Mouse (Mus musculus) midbrain, embryonic 11.5 days (tissue): ENCODE data around the gene Mcur1. TPM values are rescaled to one million over a fixed set of nuclear protein-coding genes. Genes with fewer than 3 reads are reported as not detected.
A peak's percentile ranks its signal among the peaks of the same experiment; 100 is the strongest.

ENCODE experiments used
- ATAC-seq: fragments of 200-750 bp; cut with Nextera tagmentation; 2 replicates; pipeline ENCODE4 v1.8.0; 2017; ENCODE audit warnings: moderate TSS enrichment, moderate library complexity; ENCODE audit not compliant: low FRiP score
- DNase-seq: peaks from one replicate; pipeline ENCODE4 v3.0.0; 2015; ENCODE audit warnings: low spot score; ENCODE audit errors: missing footprints
- H3K27ac ChIP-seq: fragments of 300-500 bp; sonication (generic); 2 replicates; pipeline ENCODE4 v1.5.1; 2014; ENCODE audit warnings: low read depth, low read length
- H3K27me3 ChIP-seq: fragments of 300-500 bp; sonication (generic); 2 replicates; pipeline ENCODE4 v1.6.1; 2014; ENCODE audit warnings: mild to moderate bottlenecking, low read length, moderate library complexity, mixed read lengths; ENCODE audit not compliant: control insufficient read depth, insufficient read depth
- H3K36me3 ChIP-seq: fragments of 300-500 bp; sonication (generic); 2 replicates; pipeline ENCODE4 v1.6.1; 2014; ENCODE audit warnings: mild to moderate bottlenecking, low read length, moderate library complexity, mixed read lengths; ENCODE audit not compliant: control insufficient read depth, insufficient read depth
- H3K4me1 ChIP-seq: fragments of 300-500 bp; sonication (generic); 2 replicates; pipeline ENCODE4 v1.6.1; 2014; ENCODE audit warnings: low read length; ENCODE audit not compliant: control insufficient read depth, insufficient read depth
- H3K4me2 ChIP-seq: fragments of 300-500 bp; sonication (generic); 2 replicates; pipeline ENCODE4 v1.6.1; 2014; ENCODE audit warnings: mild to moderate bottlenecking, moderate library complexity
- H3K4me3 ChIP-seq: fragments of 300-500 bp; sonication (generic); 2 replicates; pipeline ENCODE4 v1.5.1; 2014; ENCODE audit warnings: low read depth, low read length
- H3K9ac ChIP-seq: fragments of 300-500 bp; sonication (generic); 2 replicates; pipeline ENCODE4 v1.6.1; 2014; ENCODE audit warnings: low read length
- H3K9me3 ChIP-seq: fragments of 300-500 bp; sonication (generic); 2 replicates; pipeline ENCODE4 v1.6.1; 2016; ENCODE audit warnings: low read length; ENCODE audit not compliant: control insufficient read depth
- WGBS: fragments of 180-500 bp; shearing (Covaris S2); extraction: QIAGEN DNeasy Blood & Tissue Kit; methylation state at CpG from one replicate; pipeline ENCODE4 v1.1.7; 2014; 5-methylcytosine and 5-hydroxymethylcytosine counted together
- polyA plus RNA-seq: library from polyadenylated mRNA; unstranded; fragments of >200 nt; fragmentation: Nextera tagmentation; extraction: Ambion mirVana; gene quantifications from 2 replicates; pipeline ENCODE4 v1.2.1, GENCODE M21; 2014

Mcur1 gene
- polyA plus RNA-seq, 1 experiment from 2014 or later: 11.2 TPM

DNA sequence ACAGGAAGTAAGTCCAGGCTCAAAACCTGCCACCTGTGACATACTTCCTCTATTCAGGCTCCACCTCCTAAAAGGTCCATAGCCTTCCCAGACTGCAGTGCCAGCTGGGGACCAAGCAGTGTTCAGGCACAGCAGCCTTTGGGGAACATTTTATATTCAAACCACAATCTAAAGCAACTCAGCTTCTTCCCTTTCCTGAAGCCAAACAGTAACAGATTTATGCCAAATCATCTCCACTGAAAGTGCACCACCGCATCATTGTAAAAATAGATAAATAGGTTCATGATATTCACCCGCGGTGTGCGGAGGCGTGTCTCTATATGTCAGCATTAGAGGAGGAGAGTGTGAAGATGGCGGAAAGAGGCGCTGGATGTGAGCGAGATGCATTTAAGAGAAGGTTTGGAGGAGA lies 45.0 kb downstream of the Mcur1 start:
- Histone ChIP-seq H3K27ac (no peak overlapping the region), H3K36me3 (no peaks in the 10 kb centered on the region), H3K27me3 (no peaks in the 10 kb centered on the region), H3K4me2 (no peak overlapping the region), H3K4me1 (no peaks in the 10 kb centered on the region), H3K9me3 (no peaks in the 10 kb centered on the region), H3K4me3 (no peak overlapping the region), H3K9ac (no peak overlapping the region)
- 71% methylated on average over 8 of the region's 8 CpGs for WGBS
- ATAC-seq: no peak
- DNase-seq: no peak

DNA sequence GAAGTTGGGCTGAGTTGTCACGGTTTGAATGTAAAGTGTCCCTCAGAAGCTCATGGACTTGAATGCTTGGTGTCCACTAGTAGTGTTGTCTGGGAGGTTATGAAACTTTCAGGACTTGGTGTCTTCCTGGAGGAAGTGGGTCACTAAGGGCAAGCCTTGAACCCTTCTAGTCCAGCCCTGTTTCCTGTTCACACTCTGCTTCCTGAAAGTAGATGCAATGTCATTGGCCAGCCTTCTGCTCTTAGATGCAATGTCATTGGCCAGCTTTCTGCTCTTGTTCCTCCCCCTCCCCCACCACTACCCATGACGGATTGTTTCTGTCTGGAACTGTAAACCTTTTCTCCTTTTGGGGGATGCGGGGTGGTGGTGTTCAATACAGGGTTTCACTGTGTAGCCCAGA lies 47.3 kb downstream of the Mcur1 start:
- H3K4me3 ChIP-seq: no peak overlapping the region
- no peak overlapping the region for H3K9ac ChIP-seq
- H3K4me1 ChIP-seq: no peaks in the 10 kb centered on the region
- H3K27me3 ChIP-seq: no peaks in the 10 kb centered on the region
- H3K36me3 ChIP-seq: no peaks in the 10 kb centered on the region
- 93% methylated on average over 3 of the region's 3 CpGs for WGBS
- DNase-seq (no peak), ATAC-seq (no peak)
- H3K4me2 ChIP-seq: no peak overlapping the region
- H3K27ac ChIP-seq: no peak overlapping the region
- no peaks in the 10 kb centered on the region for H3K9me3 ChIP-seq

DNA sequence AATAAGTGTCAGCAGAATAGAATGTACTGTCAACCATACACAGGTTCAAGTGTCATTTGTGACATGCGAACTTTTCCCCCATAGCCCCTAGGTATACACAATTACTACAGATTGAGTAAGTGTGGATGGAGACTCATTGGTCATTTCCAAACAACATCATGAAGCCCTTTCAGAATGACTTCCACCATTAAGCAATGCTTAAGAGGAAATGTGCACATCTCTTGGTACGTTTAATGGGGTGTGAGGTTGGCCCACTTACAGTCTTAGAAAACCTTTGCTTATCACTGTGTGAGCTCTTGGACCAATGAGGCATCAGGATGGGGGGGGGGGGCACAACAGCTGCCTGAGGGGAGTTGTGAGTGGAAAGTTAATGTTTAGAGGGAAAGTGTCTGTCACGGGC lies 54.2 kb downstream of the Mcur1 start:
- WGBS: 91% methylated on average over 3 of the region's 3 CpGs
- DNase-seq (no peak), ATAC-seq (no peak)
- H3K4me1 ChIP-seq: peaks cover 10% of the 10 kb centered on the region
- H3K4me2 ChIP-seq: no peak overlapping the region
- no peak overlapping the region for H3K27ac ChIP-seq
- H3K9ac ChIP-seq: no peak overlapping the region
- H3K4me3 ChIP-seq: no peak overlapping the region
- H3K9me3 ChIP-seq: no peaks in the 10 kb centered on the region
- no peaks in the 10 kb centered on the region for H3K36me3 ChIP-seq
- H3K27me3 ChIP-seq: no peaks in the 10 kb centered on the region

DNA sequence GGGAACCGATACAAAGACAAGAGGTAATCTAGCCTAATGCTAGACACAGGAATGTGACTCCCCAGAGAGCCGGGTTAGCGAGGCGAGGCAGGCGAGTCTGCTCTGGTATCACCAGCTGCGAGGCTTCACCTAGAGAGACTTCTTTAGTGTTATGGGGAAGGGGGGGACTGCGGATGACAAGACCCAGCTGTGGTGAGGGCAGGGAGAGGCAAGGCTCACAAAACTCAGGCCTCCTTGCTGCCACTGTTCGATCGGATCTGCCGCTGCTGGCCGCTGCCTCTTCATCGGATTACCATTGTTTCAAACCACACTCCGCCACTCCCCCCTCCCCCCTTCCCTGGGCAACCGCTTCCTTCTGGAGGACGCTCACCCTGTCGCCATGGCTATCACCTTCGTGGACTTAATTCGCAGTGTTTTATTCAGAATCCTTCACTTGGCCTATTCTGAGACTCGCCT lies 56.6 kb downstream of the Mcur1 start:
- H3K27ac ChIP-seq: peak overlapping the region; percentile 42; the same call in 1 of the 2 replicates
- peak overlapping the region; percentile 47 for H3K4me2 ChIP-seq
- H3K36me3 ChIP-seq: no peaks in the 10 kb centered on the region
- peaks cover 10% of the 10 kb centered on the region for H3K4me1 ChIP-seq
- DNase-seq (peak; percentile 93), ATAC-seq (peak; percentile 77)
- no peaks in the 10 kb centered on the region for H3K9me3 ChIP-seq
- H3K9ac ChIP-seq: peak overlapping the region; percentile 60
- under 1% methylated on average over 19 of the region's 19 CpGs for WGBS
- no peaks in the 10 kb centered on the region for H3K27me3 ChIP-seq
- H3K4me3 ChIP-seq: peak overlapping the region; percentile 14; the same call in 1 of the 2 replicates

DNA sequence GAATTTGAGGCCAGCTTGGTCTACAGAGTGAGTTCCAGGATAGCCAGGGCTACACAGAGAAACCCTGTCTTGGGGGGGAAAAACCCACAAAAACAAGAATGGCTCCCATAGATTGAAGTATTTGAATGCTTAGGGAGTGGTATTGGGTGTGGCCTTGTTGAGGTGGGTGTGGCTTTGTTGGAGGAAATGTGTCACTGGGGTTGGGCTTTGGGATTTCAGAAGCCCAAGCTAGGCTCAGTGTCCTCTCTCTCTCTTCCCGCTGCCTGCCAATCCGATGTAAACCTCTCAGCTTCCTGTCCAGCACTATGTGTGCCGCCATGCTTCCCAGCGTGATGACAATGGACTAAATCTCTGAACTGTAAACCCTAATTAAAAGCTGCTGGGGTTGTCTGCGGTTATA lies 58.4 kb downstream of the Mcur1 start:
- H3K9ac ChIP-seq: no peak overlapping the region
- no peak for DNase-seq
- no peak overlapping the region for H3K4me3 ChIP-seq
- peaks cover 10% of the 10 kb centered on the region for H3K4me1 ChIP-seq
- H3K9me3 ChIP-seq: no peaks in the 10 kb centered on the region
- 80% methylated on average over 5 of the region's 5 CpGs for WGBS
- no peak for ATAC-seq
- H3K27me3 ChIP-seq: no peaks in the 10 kb centered on the region
- no peak overlapping the region for H3K4me2 ChIP-seq
- H3K27ac ChIP-seq: no peak overlapping the region
- no peaks in the 10 kb centered on the region for H3K36me3 ChIP-seq

DNA sequence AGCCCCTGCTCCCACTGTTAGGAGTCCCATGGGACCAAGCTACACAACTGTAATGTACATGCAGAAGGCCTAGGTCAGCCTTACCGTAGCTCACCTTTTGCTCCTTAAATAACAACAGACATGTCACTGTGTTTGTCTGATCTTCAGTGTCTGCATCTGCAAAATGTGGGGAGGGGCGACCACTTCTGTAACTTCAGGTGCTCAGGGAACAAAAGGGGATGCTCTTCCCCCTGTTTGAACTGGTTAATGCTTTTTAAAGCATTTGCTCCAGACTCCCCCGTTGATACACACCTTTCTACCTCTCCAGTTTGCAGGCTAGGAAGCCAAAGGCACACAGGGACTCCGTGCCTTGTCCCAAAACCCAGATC lies 59.5 kb downstream of the Mcur1 start:
- Histone ChIP-seq H3K4me2 (no peak overlapping the region), H3K36me3 (no peaks in the 10 kb centered on the region), H3K4me3 (no peak overlapping the region), H3K27me3 (no peaks in the 10 kb centered on the region), H3K9me3 (no peaks in the 10 kb centered on the region), H3K4me1 (peaks cover 10% of the 10 kb centered on the region), H3K27ac (no peak overlapping the region), H3K9ac (no peak overlapping the region)
- 90% methylated on average over 4 of the region's 4 CpGs for WGBS
- DNase-seq: no peak
- no peak for ATAC-seq

DNA sequence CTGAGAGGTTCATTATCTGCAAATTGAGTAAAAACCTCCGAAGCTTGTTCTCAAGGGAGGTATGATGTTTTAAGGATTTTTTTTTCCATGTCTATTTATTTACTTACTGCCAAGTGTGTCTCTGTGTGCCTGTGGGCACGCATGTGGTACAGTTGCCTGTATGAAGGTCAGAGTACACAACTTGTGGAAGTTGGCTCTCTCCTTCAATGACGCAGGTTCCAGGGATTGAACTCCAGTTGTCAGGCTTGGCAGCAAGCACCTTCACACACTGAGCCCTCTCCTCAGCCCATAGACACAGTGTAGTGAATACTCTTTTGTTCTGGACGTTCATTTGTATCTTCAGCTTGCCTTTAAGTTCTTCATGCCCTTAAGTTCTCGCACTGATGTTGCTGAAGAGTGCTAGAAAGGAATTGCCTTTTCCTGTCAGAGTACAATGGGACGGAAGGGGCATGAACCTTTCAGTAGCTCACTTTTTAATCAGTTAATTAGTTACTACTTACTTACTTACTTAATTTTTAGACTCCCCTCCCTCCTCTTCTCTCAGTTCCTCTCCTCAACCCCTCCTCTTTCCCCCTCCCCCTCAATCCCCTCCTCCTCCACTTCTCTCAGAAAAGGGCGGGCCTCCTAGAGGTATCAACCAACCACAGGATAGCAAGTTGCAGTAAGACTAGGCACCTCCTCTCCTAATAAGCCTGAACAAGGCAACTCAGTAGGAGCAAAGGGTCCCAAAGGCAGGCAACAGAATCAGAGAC lies 60.1 kb downstream of the Mcur1 start:
- Histone ChIP-seq H3K36me3 (no peaks in the 10 kb centered on the region), H3K4me1 (peaks cover 10% of the 10 kb centered on the region), H3K27ac (no peak overlapping the region), H3K4me3 (no peak overlapping the region), H3K27me3 (no peaks in the 10 kb centered on the region), H3K9ac (no peak overlapping the region), H3K4me2 (no peak overlapping the region), H3K9me3 (no peaks in the 10 kb centered on the region)
- no peak for DNase-seq
- 79% methylated on average over 7 of the region's 7 CpGs for WGBS
- no peak for ATAC-seq

DNA sequence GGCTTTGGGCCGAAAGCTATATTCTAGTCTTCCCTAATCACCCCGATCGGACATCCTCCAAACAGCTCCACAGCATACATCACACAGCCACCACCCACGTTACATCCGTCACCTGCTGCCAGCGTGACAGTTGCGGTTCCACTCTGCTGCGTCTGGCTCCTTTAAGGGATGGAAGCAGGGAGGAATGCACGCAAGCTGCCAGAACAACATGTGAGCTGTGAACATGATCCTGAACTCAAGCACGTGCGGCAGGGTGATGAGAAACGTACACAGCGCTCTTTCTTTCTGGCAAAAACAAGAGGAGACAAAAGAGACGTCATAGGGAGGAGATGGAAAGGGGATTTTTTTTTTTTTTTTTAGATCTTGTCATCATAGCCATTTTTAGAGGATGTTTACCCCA lies 61.1 kb downstream of the Mcur1 start:
- no peak for ATAC-seq
- Histone ChIP-seq H3K4me1 (peaks cover 7% of the 10 kb centered on the region), H3K4me3 (no peak overlapping the region), H3K9ac (no peak overlapping the region), H3K27ac (no peak overlapping the region), H3K4me2 (no peak overlapping the region), H3K36me3 (no peaks in the 10 kb centered on the region), H3K9me3 (no peaks in the 10 kb centered on the region), H3K27me3 (no peaks in the 10 kb centered on the region)
- WGBS: 89% methylated on average over 14 of the region's 14 CpGs
- no peak for DNase-seq

DNA sequence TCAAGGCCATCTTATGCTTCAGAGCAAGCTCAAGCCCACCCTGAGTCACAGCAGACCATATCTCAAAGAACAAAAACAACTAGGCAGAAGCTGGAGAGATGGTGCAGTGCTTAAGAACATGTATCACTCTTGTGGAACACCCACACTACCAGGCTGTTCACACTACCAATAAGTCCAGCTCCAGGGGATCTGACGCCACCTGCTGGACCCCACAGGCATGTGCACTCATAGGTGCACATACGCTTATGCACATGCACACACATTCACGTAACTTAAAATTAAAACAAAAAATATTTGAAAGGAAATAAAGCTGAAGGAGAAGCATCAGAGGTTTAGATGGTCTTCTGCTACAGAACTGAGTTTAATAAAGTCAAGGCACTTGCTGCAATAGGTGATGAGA lies 62.2 kb downstream of the Mcur1 start:
- Histone ChIP-seq H3K36me3 (no peaks in the 10 kb centered on the region), H3K27me3 (no peaks in the 10 kb centered on the region), H3K4me2 (no peak overlapping the region), H3K9me3 (no peaks in the 10 kb centered on the region), H3K9ac (no peak overlapping the region), H3K4me3 (no peak overlapping the region), H3K4me1 (no peaks in the 10 kb centered on the region), H3K27ac (no peak overlapping the region)
- DNase-seq (no peak), ATAC-seq (no peak)
- 98% methylated on average over 3 of the region's 3 CpGs for WGBS
